Mouse (Mus musculus): ENCODE results near the gene Tuba1a. TPM values are rescaled to one million over a fixed set of nuclear protein-coding genes. Genes with fewer than 3 reads are reported as not detected.

The Tuba1a gene
- polyA plus RNA-seq, 1 experiment from 2014 or later, result 8,897 TPM

DNA sequence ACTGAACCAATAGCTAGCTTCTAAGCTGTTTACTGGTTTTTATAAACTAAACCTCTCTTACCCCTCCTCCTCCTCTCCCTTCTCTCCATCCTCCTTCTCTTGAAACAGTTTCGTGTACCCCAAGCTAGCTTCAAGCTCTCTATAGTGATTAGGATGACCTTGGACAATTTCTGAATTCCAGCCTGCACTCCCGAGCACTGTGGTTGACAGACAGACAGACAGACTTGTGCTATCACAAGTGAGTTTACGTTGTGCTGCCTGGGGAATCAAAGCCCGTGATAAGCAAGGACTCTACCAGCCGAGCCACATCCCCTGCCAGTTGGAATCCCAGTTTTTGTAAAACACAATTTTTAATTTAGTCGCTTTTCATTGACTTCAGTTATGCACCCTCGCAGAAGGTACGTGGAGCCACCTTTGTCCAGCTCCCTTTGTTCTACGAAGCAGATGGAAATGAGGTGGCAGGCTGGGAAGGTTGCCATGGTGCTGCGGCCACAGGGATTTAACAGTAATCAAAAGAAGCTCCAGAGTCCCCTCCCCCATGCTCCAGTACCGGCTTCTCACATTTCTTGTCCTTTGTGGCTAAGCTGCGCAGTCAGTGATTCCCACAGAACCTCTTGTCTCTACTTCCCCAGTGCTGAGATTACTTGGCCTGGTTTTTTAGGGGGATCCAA is 15.3 kb upstream of the Tuba1a start:
- H3K36me3 ChIP-seq (ENCODE audit: control insufficient read depth, insufficient read depth, low read length), result no peaks in the 10 kb centered on the region
- ATAC-seq (ENCODE audit: low FRiP score), result peak; percentile 89
- no peaks in the 10 kb centered on the region for H3K27me3 ChIP-seq (ENCODE audit: control insufficient read depth, insufficient read depth, low read length)
- peak; percentile 95 for DNase-seq (ENCODE audit: low spot score)
- peak overlapping the region; percentile 37 for H3K4me2 ChIP-seq (replicated peaks; ENCODE audit: low read depth, low read length)
- peaks cover 19% of the 10 kb centered on the region for H3K4me1 ChIP-seq (replicated peaks; ENCODE audit: control insufficient read depth, insufficient read depth, low read length)
- no peaks in the 10 kb centered on the region for H3K9me3 ChIP-seq (ENCODE audit: control insufficient read depth, low read length)
- 5% methylated on average over 12 of the region's 12 CpGs for WGBS
- 0 out of 2 replicates have a peak overlapping the region, but pooled peaks have one; percentile 8 for H3K4me3 ChIP-seq (ENCODE audit: low read depth, low read length)
- H3K27ac ChIP-seq (ENCODE audit: low read depth, low read length), result peak overlapping the region; percentile 98
- H3K9ac ChIP-seq (ENCODE audit: low read depth, low read length), result peak overlapping the region; percentile 67

DNA sequence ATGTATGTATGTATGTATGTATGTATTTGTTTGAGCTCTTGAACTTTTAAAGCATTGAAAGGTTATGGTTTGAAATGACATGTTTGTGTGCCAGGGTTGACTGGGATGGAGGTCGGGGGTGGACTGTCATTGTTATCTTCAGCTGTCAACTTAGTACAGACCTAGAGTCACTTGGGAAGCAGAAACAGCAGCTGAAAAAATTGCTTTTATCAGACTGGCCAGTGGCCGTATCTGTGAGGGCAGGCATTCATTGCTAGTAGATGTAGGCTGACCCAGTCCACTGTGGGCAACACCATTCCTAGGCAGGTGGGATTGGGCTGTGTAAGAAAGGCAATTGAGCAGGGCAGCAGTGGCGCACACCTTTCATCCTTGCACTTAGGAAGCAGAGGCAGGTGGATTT is 6.0 kb upstream of the Tuba1a start:
- no peaks in the 10 kb centered on the region for H3K27me3 ChIP-seq (ENCODE audit: control insufficient read depth, insufficient read depth, low read length)
- H3K9ac ChIP-seq (ENCODE audit: low read depth, low read length), result no peak overlapping the region
- H3K27ac ChIP-seq (ENCODE audit: low read depth, low read length), result no peak overlapping the region
- DNase-seq (ENCODE audit: low spot score), result no peak
- no peaks in the 10 kb centered on the region; the same call in 1 of the 2 replicates for H3K4me1 ChIP-seq (replicated peaks; ENCODE audit: control insufficient read depth, insufficient read depth, low read length)
- ATAC-seq (ENCODE audit: low FRiP score), result no peak
- no peak overlapping the region for H3K4me2 ChIP-seq (replicated peaks; ENCODE audit: low read depth, low read length)
- H3K9me3 ChIP-seq (ENCODE audit: control insufficient read depth, low read length), result no peaks in the 10 kb centered on the region
- WGBS, result 84% methylated on average over 3 of the region's 3 CpGs
- H3K36me3 ChIP-seq (ENCODE audit: control insufficient read depth, insufficient read depth, low read length), result no peaks in the 10 kb centered on the region
- H3K4me3 ChIP-seq (ENCODE audit: low read depth, low read length), result no peak overlapping the region

DNA sequence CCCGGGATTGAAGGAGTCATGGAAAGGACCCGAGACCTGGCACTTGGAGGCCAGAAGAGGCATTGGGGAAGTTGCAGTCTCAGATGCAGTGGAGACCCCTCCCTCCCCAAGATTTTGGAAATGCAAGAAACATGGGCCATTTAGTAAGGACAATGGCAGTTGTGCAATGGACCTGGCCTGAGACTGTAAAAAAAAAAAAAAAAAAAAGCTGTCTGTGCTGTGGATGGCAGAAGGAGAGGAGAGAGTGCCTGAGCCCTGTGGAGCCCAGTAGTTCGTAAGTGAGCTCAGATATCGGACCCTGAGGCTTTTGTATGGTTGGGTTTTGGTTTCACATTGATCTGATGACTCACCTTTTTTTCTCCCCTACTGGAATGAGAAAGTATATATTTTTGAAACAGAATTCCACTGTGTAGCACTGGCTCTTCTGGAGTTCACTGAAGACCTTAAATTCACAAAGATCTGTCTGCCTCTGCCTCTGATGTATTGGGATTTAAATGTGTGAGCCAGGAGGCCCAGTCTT is 5.5 kb upstream of the Tuba1a start:
- Histone ChIP-seq H3K27me3 (ENCODE audit: control insufficient read depth, insufficient read depth, low read length) (no peaks in the 10 kb centered on the region), H3K36me3 (ENCODE audit: control insufficient read depth, insufficient read depth, low read length) (no peaks in the 10 kb centered on the region), H3K27ac (ENCODE audit: low read depth, low read length) (no peak overlapping the region), H3K9ac (ENCODE audit: low read depth, low read length) (no peak overlapping the region), H3K4me2 (replicated peaks; ENCODE audit: low read depth, low read length) (no peak overlapping the region), H3K4me3 (ENCODE audit: low read depth, low read length) (no peak overlapping the region), H3K4me1 (replicated peaks; ENCODE audit: control insufficient read depth, insufficient read depth, low read length) (no peaks in the 10 kb centered on the region; the same call in 1 of the 2 replicates), H3K9me3 (ENCODE audit: control insufficient read depth, low read length) (no peaks in the 10 kb centered on the region)
- ATAC-seq (ENCODE audit: low FRiP score), result no peak
- DNase-seq (ENCODE audit: low spot score), result no peak
- 87% methylated on average over 4 of the region's 4 CpGs for WGBS

DNA sequence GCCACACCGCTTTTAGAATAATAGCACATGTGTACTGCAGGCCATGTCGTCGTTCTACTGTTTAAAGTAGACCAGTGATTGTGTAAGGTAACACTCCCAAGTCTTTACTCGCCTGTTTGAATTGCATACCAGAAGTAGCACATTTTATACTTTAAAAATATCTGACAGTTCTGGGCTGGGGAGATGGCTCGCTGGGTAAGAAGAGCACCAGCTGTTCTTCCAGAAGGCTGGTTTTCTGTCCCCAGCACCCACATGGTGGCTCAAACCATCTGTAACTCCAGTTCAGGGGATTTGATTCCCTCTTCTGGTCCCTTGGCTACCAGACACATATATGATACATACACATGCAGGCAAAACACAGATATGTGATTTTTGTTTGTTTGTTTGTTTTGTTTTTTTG is 4.0 kb upstream of the Tuba1a start:
- 85% methylated on average over 5 of the region's 5 CpGs for WGBS
- no peaks in the 10 kb centered on the region; the same call in 1 of the 2 replicates for H3K4me1 ChIP-seq (replicated peaks; ENCODE audit: control insufficient read depth, insufficient read depth, low read length)
- H3K27ac ChIP-seq (ENCODE audit: low read depth, low read length), result no peak overlapping the region
- DNase-seq (ENCODE audit: low spot score), result no peak
- no peak overlapping the region for H3K9ac ChIP-seq (ENCODE audit: low read depth, low read length)
- no peaks in the 10 kb centered on the region for H3K36me3 ChIP-seq (ENCODE audit: control insufficient read depth, insufficient read depth, low read length)
- no peak overlapping the region for H3K4me2 ChIP-seq (replicated peaks; ENCODE audit: low read depth, low read length)
- H3K4me3 ChIP-seq (ENCODE audit: low read depth, low read length), result no peak overlapping the region
- H3K9me3 ChIP-seq (ENCODE audit: control insufficient read depth, low read length), result no peaks in the 10 kb centered on the region
- no peaks in the 10 kb centered on the region for H3K27me3 ChIP-seq (ENCODE audit: control insufficient read depth, insufficient read depth, low read length)
- ATAC-seq (ENCODE audit: low FRiP score), result no peak

DNA sequence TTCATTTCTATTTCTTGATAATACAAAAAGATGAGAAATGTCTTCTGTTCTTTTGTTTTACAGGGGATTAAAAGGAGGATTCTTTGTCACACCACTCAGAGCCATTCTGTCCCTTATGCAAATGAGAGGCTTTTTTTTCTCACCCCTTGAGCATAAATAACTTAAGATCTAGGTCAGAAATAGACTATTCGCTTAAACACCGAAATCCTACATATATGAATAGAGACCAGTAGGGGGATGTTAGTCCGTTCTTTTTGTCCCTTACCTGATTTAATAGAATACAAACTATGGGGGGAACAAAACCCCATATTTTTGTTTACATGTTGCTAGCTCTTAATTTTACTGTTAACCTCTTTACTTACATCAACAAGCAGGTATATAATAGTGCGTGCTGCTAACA is 2.5 kb upstream of the Tuba1a start:
- H3K9me3 ChIP-seq (ENCODE audit: control insufficient read depth, low read length), result no peaks in the 10 kb centered on the region
- no peaks in the 10 kb centered on the region for H3K27me3 ChIP-seq (ENCODE audit: control insufficient read depth, insufficient read depth, low read length)
- H3K4me3 ChIP-seq (ENCODE audit: low read depth, low read length), result no peak overlapping the region
- WGBS, result 88% methylated on average over 4 of the region's 4 CpGs
- DNase-seq (ENCODE audit: low spot score) (no peak), ATAC-seq (ENCODE audit: low FRiP score) (no peak)
- no peak overlapping the region for H3K9ac ChIP-seq (ENCODE audit: low read depth, low read length)
- H3K27ac ChIP-seq (ENCODE audit: low read depth, low read length), result peak overlapping the region; percentile 98
- H3K4me1 ChIP-seq (replicated peaks; ENCODE audit: control insufficient read depth, insufficient read depth, low read length), result no peaks in the 10 kb centered on the region; the same call in 1 of the 2 replicates
- no peak overlapping the region for H3K4me2 ChIP-seq (replicated peaks; ENCODE audit: low read depth, low read length)
- H3K36me3 ChIP-seq (ENCODE audit: control insufficient read depth, insufficient read depth, low read length), result no peaks in the 10 kb centered on the region

DNA sequence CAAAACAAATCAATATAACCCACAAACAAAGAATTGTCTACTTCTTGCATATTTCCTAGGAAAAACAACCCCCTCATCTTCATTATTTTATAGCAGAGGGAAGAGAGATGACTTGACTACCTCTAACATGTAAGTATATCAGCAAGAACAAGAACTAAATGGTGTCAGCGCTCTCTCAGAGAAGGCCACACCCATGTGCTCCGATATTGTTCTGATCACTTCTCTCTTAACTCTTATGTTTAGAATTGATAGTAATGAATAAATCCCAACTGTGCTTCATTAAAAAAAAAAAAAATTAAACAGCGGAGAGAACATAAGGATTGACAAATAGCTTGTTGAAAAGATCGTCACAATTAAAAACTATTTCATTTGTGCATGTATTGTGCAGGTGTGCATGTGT is 1.8 kb upstream of the Tuba1a start:
- no peak for DNase-seq (ENCODE audit: low spot score)
- no peak for ATAC-seq (ENCODE audit: low FRiP score)
- no peaks in the 10 kb centered on the region; the same call in 1 of the 2 replicates for H3K4me1 ChIP-seq (replicated peaks; ENCODE audit: control insufficient read depth, insufficient read depth, low read length)
- H3K9ac ChIP-seq (ENCODE audit: low read depth, low read length), result peak overlapping the region; percentile 81
- H3K4me2 ChIP-seq (replicated peaks; ENCODE audit: low read depth, low read length), result peak overlapping the region; percentile 73
- peak overlapping the region; percentile 72 for H3K4me3 ChIP-seq (ENCODE audit: low read depth, low read length)
- H3K36me3 ChIP-seq (ENCODE audit: control insufficient read depth, insufficient read depth, low read length), result no peaks in the 10 kb centered on the region
- H3K27me3 ChIP-seq (ENCODE audit: control insufficient read depth, insufficient read depth, low read length), result no peaks in the 10 kb centered on the region
- peak overlapping the region; percentile 98 for H3K27ac ChIP-seq (ENCODE audit: low read depth, low read length)
- no peaks in the 10 kb centered on the region for H3K9me3 ChIP-seq (ENCODE audit: control insufficient read depth, low read length)
- 70% methylated on average over 4 of the region's 4 CpGs for WGBS

DNA sequence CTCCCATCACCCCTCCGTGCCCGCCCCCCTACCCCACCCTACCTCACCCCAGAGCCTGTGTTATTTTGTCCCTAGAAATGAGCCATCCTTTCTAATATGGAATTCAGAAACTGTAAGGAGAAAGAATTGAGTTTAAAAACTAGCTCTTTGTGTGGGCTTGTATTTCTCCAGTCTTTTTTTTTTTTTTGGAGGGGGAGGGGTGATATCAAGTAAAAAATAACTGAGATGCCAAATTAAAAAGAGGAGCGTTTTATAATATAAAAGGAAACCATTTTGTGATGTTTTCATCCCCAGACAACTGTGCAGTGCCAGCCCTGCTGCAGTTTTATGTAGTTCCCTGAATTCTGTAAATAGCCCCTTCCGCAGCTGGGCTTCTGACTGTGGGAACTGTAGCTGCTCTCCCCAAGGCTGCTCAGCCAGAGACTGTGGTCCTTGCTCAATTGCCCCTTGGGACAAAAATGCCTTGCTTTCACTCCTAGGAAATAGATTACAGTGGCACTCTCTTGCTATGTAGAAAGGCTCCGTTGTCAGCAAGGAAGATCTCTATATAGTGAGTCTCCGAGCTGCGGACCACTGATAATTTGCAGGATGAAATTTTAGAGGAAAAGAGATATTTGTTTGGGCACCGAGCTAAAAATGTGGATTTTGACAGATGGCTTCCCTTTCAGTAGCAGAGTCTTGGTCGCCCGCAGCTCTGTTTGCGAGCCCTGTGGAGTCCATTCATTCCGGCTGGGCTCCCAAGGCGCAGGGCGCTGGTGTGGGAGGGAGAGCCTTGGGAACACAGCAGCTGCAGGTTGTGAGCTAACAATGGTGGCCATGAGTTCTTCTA is 1.1 kb upstream of the Tuba1a start:
- Histone ChIP-seq H3K9me3 (ENCODE audit: control insufficient read depth, low read length) (no peaks in the 10 kb centered on the region), H3K27ac (ENCODE audit: low read depth, low read length) (peak overlapping the region; percentile 98), H3K4me2 (replicated peaks; ENCODE audit: low read depth, low read length) (peak overlapping the region; percentile 73), H3K4me1 (replicated peaks; ENCODE audit: control insufficient read depth, insufficient read depth, low read length) (no peaks in the 10 kb centered on the region; the same call in 1 of the 2 replicates), H3K36me3 (ENCODE audit: control insufficient read depth, insufficient read depth, low read length) (no peaks in the 10 kb centered on the region), H3K9ac (ENCODE audit: low read depth, low read length) (peak overlapping the region; percentile 81), H3K4me3 (ENCODE audit: low read depth, low read length) (peak overlapping the region; percentile 72), H3K27me3 (ENCODE audit: control insufficient read depth, insufficient read depth, low read length) (no peaks in the 10 kb centered on the region)
- DNase-seq (ENCODE audit: low spot score) (peak; percentile 77), ATAC-seq (ENCODE audit: low FRiP score) (peak; percentile 46)
- WGBS, result 12% methylated on average over 14 of the region's 14 CpGs

DNA sequence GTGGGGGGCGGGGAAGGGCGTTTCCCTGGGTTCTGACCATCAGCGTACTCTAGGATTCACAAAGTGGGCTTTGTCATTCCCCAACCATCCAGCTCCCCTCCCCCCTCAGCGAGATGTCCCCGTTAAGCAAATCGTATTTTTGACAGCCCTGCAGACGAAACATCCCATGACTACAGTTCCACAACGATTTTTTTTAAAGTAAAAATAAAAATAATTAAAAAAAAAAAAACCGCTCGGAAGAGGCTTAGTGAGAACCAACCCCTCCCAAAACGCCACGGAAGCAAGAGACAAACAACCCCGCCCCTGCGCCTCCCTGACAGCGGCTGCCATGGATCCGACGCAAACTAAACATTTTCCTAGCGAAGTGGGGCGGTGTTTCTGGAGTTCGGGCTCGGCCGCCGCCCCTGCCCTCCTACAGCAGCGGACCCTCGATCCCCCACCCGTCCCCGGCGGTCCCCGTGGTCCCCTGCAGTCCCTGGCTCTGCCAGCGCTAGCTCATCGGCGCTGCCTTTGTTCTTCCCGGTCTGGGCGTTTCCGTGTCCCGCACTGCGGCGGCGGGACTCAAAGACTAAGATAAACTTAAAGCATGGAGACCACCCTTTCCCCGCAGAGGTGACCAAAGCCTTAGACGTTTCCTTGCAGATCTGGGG is 627 bp downstream of the Tuba1a start:
- ATAC-seq (ENCODE audit: low FRiP score) (peak; percentile 63), DNase-seq (ENCODE audit: low spot score) (peak; percentile 83)
- no peaks in the 10 kb centered on the region for H3K36me3 ChIP-seq (ENCODE audit: control insufficient read depth, insufficient read depth, low read length)
- peak overlapping the region; percentile 72 for H3K4me3 ChIP-seq (ENCODE audit: low read depth, low read length)
- no peaks in the 10 kb centered on the region for H3K9me3 ChIP-seq (ENCODE audit: control insufficient read depth, low read length)
- 0 out of 2 replicates have a peak overlapping the region, but pooled peaks have one; percentile 15 for H3K4me2 ChIP-seq (replicated peaks; ENCODE audit: low read depth, low read length)
- H3K27ac ChIP-seq (ENCODE audit: low read depth, low read length), result peak overlapping the region; percentile 98
- under 1% methylated on average over 39 of the region's 41 CpGs for WGBS
- H3K4me1 ChIP-seq (replicated peaks; ENCODE audit: control insufficient read depth, insufficient read depth, low read length), result no peaks in the 10 kb centered on the region; the same call in 1 of the 2 replicates
- H3K9ac ChIP-seq (ENCODE audit: low read depth, low read length), result peak overlapping the region; percentile 97
- no peaks in the 10 kb centered on the region for H3K27me3 ChIP-seq (ENCODE audit: control insufficient read depth, insufficient read depth, low read length)
